Mouse (Mus musculus) layer of hippocampus, adult 6 months (tissue): ENCODE data around the gene Fam71e1. TPM values are rescaled to one million over a fixed set of nuclear protein-coding genes. Genes with fewer than 3 reads are reported as not detected.

Experiments
- long read RNA-seq, 2 experiments: library from polyadenylated mRNA; unstranded; transcript quantifications; one replicate each; pipeline ENCODE4 v2.0.0; 2019 to 2020
- microRNA-seq: library from miRNA; unstranded; fragments of <30 nt; microRNA quantifications from one replicate; pipeline ENCODE4 v1.2.0, GENCODE M21; 2020
- polyA plus RNA-seq: library from polyadenylated mRNA; unstranded; fragments of <200 nt; fragmentation: Nextera tagmentation; gene quantifications from 2 replicates; pipeline ENCODE4 v1.2.3, GENCODE M21; 2021

Fam71e1 gene
- 7.0 and 9.4 TPM in 2 replicates for polyA plus RNA-seq
- long read RNA-seq, experiment 1, partial matches to known transcripts, result 4 of 7 reads
- long read RNA-seq, experiment 1, other reads (novel, unspliced or antisense), result 1 of 7 reads
- long read RNA-seq, experiment 2, partial matches to known transcripts, result 2 of 7 reads
- long read RNA-seq, experiment 2, other reads (novel, unspliced or antisense), result 2 of 7 reads

DNA sequence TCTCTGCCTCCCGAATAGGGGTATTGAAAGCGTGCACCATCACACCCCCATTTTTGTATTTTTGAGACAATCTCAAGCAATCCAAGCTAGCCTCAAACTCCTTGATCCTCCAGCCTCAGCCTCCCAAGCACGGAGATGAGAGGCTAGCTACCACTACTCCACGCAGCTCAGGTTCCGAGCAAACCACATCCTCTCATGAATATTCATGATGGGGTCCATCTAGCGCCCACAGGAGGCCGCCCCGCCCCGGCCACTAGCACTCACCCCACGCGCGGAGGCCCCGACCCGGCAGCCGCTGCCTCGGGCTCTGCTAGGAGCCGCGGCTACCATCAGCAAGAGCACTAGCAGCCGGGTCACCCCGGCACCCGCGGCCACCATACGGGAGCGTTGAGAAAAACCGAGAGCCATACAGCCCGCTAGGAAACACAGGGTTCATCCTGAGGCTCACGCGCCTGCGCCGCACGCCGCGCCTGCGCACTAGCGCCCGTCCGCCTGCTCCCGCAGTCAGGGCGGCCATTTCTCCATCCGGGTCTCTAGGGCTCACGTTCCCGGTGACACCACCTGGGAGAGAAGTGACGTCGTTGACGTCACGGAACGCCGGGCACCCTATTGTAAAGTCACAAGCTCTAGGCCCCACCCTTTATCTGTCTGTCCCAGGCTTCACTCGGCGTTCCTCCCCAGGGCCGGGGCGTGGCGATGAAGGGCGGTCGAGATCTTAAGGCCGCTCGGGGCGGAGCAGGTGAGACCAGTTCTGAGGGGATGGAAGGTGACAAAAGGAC lies at the start of gene Fam71e1, which contains the start of gene Emc10:
Gene Fam71e1 (plus strand): TSS at position 590 of the 779 bp plus-strand sequence.
Gene Emc10 (minus strand): TSS at position 538 of the 779 bp plus-strand sequence.

GRCm38 (mm10) chr7:44465111-44465510 lies 31.3 kb upstream of the Fam71e1 start, which contains the start of gene Aspdh:
Gene Aspdh, plus strand, starts transcription at chr7:44465391.

DNA sequence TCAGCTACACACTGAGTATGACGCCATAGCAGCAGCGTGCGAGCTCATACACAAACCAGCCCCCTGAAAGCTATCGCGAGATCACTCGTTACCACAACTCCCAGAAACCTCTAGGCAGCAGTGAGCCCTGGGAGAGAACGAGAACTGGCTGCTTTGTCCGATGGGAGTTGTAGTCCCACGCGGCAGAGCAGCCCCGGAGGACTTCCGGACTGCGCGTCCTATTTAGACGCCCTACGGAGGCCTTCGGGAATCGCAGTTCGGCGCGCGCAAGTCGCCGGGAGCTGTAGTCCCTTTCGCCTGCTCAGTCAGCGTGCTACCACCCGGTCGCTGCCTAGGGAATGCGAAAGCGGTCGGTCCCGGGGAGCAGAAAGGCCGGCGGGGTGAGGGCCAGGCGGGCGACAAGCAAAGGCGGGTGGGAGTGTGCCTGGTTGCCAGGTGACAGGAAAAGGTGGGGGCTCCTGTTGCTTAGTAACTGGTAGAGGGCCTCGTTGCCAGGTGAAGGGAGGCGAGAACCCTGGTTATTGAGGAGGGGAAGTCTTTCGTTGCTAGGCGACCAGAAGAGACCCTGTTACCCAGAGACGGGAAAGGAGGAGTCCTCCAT lies 28.5 kb upstream of the Fam71e1 start, which contains the start of gene Josd2:
Gene Josd2 (plus strand): TSS at position 170 of the 601 bp plus-strand sequence.

GRCm38 (mm10) chr7:44524502-44524901 lies 28.1 kb downstream of the Fam71e1 start, which contains the start of gene Mybpc2:
Gene Mybpc2, minus strand, starts transcription at chr7:44524656.

GRCm38 (mm10) chr7:44531946-44532732 lies 35.8 kb downstream of the Fam71e1 start, which contains the start of gene Spib:
Gene Spib, minus strand, starts transcription at chr7:44532071.

GRCm38 (mm10) chr7:44548497-44549087 lies 52.2 kb downstream of the Fam71e1 start, which contains the start of gene Pold1:
Gene Pold1, minus strand, starts transcription at chr7:44548849.

Small RNA genes lying within 50 kb of the gene (microRNA-seq; reads per million reads assigned to microRNA genes)
- 26.8 reads per million, percentile 45 among the genes with 10 or more reads in this experiment for gene Mir7052
- gene Mir7053, result 0.64 reads per million

Other genes starting within 250 kb of the Fam71e1 start
- gene 1700028J19Rik, start 249.9 kb upstream of the Fam71e1 start, polyA plus RNA-seq, result 1.8 and 2.1 TPM in 2 replicates
- 110 and 113 TPM in 2 replicates for gene 2410002F23Rik, start 249.9 kb upstream of the Fam71e1 start, polyA plus RNA-seq
- gene Acp4, start 239.2 kb upstream of the Fam71e1 start, polyA plus RNA-seq, result not detected in 2 replicates
- not detected in 2 replicates for gene Gm15517, start 235.1 kb upstream of the Fam71e1 start, polyA plus RNA-seq
- gene Clec11a, start 189.7 kb upstream of the Fam71e1 start, polyA plus RNA-seq, result 3.0 and 3.8 TPM in 2 replicates
- 89.2 and 112 TPM in 2 replicates for gene Shank1, start 186.3 kb upstream of the Fam71e1 start, polyA plus RNA-seq
- gene Syt3, start 112.5 kb upstream of the Fam71e1 start, polyA plus RNA-seq, result 46.6 and 59.0 TPM in 2 replicates
- gene 1700008O03Rik, start 110.8 kb upstream of the Fam71e1 start, polyA plus RNA-seq, result 1.5 and 2.1 TPM in 2 replicates
- 8.4 and 10.6 TPM in 2 replicates for gene Lrrc4b, start 67.6 kb upstream of the Fam71e1 start, polyA plus RNA-seq
- gene Aspdh, start 31.2 kb upstream of the Fam71e1 start, polyA plus RNA-seq, result 0.99 and 1.0 TPM in 2 replicates
- 88.4 and 99.9 TPM in 2 replicates for gene Josd2, start 28.6 kb upstream of the Fam71e1 start, polyA plus RNA-seq
- gene Emc10, start 52 bp upstream of the Fam71e1 start, polyA plus RNA-seq, result 272 and 282 TPM in 2 replicates
- 0.04 TPM in 1 of 2 replicates, not detected in the other for gene Mybpc2, start 28.1 kb downstream of the Fam71e1 start, polyA plus RNA-seq
- not detected in 2 replicates for gene Spib, start 35.5 kb downstream of the Fam71e1 start, polyA plus RNA-seq
- gene Pold1, start 52.3 kb downstream of the Fam71e1 start, polyA plus RNA-seq, result 5.1 and 6.8 TPM in 2 replicates
- gene Nr1h2, start 57.4 kb downstream of the Fam71e1 start, polyA plus RNA-seq, result 35.5 and 38.6 TPM in 2 replicates
- 0.09 and 0.10 TPM in 2 replicates for gene Napsa, start 75.8 kb downstream of the Fam71e1 start, polyA plus RNA-seq
- 3.3 and 4.2 TPM in 2 replicates for gene Kcnc3, start 94.1 kb downstream of the Fam71e1 start, polyA plus RNA-seq
- gene Myh14, start 174.3 kb downstream of the Fam71e1 start, polyA plus RNA-seq, result 29.7 and 33.9 TPM in 2 replicates
- gene Izumo2, start 212.2 kb downstream of the Fam71e1 start, polyA plus RNA-seq, result not detected in 2 replicates